Mouse (Mus musculus) heart, postnatal 0 days (tissue): ENCODE results near the gene Arhgap11a.

Source experiments
- CTCF ChIP-seq: IDR thresholded peaks from 2 replicates; pipeline ENCODE4 v1.5.1; 2016; ENCODE audit warnings: antibody characterized with exemption, control low read depth, low read depth
- EP300 ChIP-seq: IDR thresholded peaks from 2 replicates; pipeline ENCODE4 v1.6.1; 2016; ENCODE audit warnings: antibody characterized with exemption, low read depth

DNA sequence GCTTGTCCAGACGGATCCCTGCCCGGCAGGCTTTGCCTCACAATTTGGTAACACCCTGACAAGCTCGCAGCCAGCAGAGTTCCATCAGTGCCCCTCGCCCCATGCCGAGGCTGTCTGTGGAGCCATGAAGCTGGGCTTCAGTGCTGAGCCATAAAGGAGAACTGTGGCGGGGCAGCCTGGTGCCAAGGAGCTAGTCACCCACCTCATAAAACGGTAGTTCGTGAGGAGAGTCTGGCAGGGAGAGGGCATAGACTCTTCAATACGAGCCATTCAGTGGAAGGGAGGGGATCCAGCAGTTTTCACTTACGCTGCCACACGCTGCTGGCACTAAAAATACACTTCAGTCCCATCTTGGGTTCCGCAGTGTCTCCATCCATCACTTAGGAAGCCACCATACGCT is 49.9 kb downstream of the Arhgap11a start:
- TF ChIP-seq CTCF (no peak), EP300 (no peak)
